Mouse (Mus musculus): ENCODE results near the gene Tmem177.

DNA sequence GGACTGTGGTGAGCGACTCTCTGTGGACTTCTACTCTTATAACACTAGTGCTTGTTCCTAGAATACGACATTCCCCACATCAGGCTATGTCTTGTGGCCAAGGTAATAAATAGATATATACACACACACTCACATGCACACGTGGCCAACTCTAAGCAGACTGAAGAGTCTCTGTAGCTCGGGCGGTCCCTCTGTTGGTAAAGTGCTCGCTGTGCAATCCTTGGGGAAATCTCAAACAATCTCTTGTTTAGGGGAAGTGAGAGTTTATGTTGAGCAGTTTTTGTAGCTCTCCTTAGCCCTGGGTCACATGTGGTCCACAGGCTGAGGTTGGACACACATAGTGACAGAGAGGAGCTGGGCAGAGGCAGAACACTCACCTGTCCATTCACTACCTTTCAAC is 20.1 kb downstream of the Tmem177 start:
- TF ChIP-seq CTCF (IDR thresholded peaks at IDR 0.05; ENCODE audit: insufficient read depth, low read depth, low read length) (no peak), POLR2A (IDR thresholded peaks at IDR 0.05; ENCODE audit: insufficient read depth, low read depth, low read length) (no peak)
